Mouse (Mus musculus) midbrain, postnatal 0 days (tissue): ENCODE measurements around the gene Tubg2. TPM values are rescaled to one million over a fixed set of nuclear protein-coding genes. Genes with fewer than 3 reads are reported as not detected.

Experiments
- ATAC-seq: fragments of 200-750 bp; cut with Nextera tagmentation; 2 replicates; pipeline ENCODE4 v1.8.0; 2017; ENCODE audit warnings: moderate number of reproducible peaks, mild to moderate bottlenecking, moderate TSS enrichment, moderate library complexity; ENCODE audit not compliant: low FRiP score
- DNase-seq: peaks from one replicate; pipeline ENCODE4 v3.0.0-alpha.2; 2015; ENCODE audit warnings: low spot score
- H3K27ac ChIP-seq: fragments of 300-500 bp; sonication (generic); 2 replicates; pipeline ENCODE4 v1.5.1; 2014; ENCODE audit warnings: low read depth, mild to moderate bottlenecking, low read length, mixed read lengths
- H3K27me3 ChIP-seq: fragments of 300-500 bp; sonication (generic); 2 replicates; pipeline ENCODE4 v1.6.1; 2014; ENCODE audit warnings: low read length, control low read depth, mixed read lengths; ENCODE audit not compliant: insufficient read depth
- H3K36me3 ChIP-seq: fragments of 300-500 bp; sonication (generic); 2 replicates; pipeline ENCODE4 v1.6.1; 2014; ENCODE audit warnings: low read length, control low read depth, mixed read lengths; ENCODE audit not compliant: insufficient read depth
- H3K4me1 ChIP-seq: fragments of 300-500 bp; sonication (generic); 2 replicates; pipeline ENCODE4 v1.6.1; 2014; ENCODE audit warnings: mild to moderate bottlenecking, control low read depth, antibody characterized with exemption, low read length, mixed read lengths; ENCODE audit not compliant: insufficient read depth
- H3K4me2 ChIP-seq: fragments of 300-500 bp; sonication (generic); 2 replicates; pipeline ENCODE4 v1.6.1; 2014; ENCODE audit warnings: low read depth, mild to moderate bottlenecking, low read length, mixed read lengths; ENCODE audit not compliant: poor library complexity, severe bottlenecking
- H3K4me3 ChIP-seq: fragments of 300-500 bp; sonication (generic); 2 replicates; pipeline ENCODE4 v1.5.1; 2014; ENCODE audit warnings: low read depth, mild to moderate bottlenecking, low read length, moderate library complexity
- H3K9ac ChIP-seq: fragments of 300-500 bp; sonication (generic); replicated peaks from 2 replicates; pipeline ENCODE4 v1.6.1; 2014; ENCODE audit warnings: mild to moderate bottlenecking, low read length, moderate library complexity, mixed read lengths; ENCODE audit not compliant: poor library complexity, severe bottlenecking
- H3K9me3 ChIP-seq: fragments of 300-500 bp; sonication (generic); 2 replicates; pipeline ENCODE4 v1.6.1; 2016; ENCODE audit warnings: low read length, control low read depth
- CTCF ChIP-seq: IDR thresholded peaks from 2 replicates; pipeline ENCODE4 v1.5.1; 2016; ENCODE audit warnings: antibody characterized with exemption, mild to moderate bottlenecking
- WGBS: fragments of 180-500 bp; shearing (Covaris S2); extraction: QIAGEN DNeasy Blood & Tissue Kit; methylation state at CpG from one replicate; pipeline ENCODE4 v1.1.7; 2014; 5-methylcytosine and 5-hydroxymethylcytosine counted together
- polyA plus RNA-seq: library from polyadenylated mRNA; unstranded; fragments of >200 nt; fragmentation: Nextera tagmentation; extraction: Ambion mirVana; gene quantifications from 2 replicates; pipeline ENCODE4 v1.2.1, GENCODE M21; 2015
- total RNA-seq: library from RNA; depleted of rRNA; stranded (reverse); fragments of >200 nt; gene quantifications from 2 replicates; pipeline ENCODE4 v1.2.3, GENCODE M21; 2014

The Tubg2 gene
- total and polyA plus RNA-seq, 2 experiments from 2014 or later: 40.6 to 86.1 TPM

- Histone ChIP-seq H3K4me3 (peak overlapping the region; percentile 65), H3K9me3 (no peaks in the 10 kb centered on the region), H3K4me1 (peaks cover 23% of the 10 kb centered on the region), H3K9ac (0 out of 2 replicates have a peak overlapping the region, but pooled peaks have one; percentile 14), H3K4me2 (peak overlapping the region; percentile 91), H3K27me3 (peaks cover 42% of the 10 kb centered on the region), H3K27ac (no peak overlapping the region), H3K36me3 (peaks cover 26% of the 10 kb centered on the region)
- DNase-seq (no peak), ATAC-seq (no peak)
- no peak for TF ChIP-seq CTCF
- WGBS: 16% methylated on average over 17 of the region's 17 CpGs
Observed at GRCm38 (mm10) chr11:101169301-101170107, 13.8 kb downstream of the Tubg2 start.

GRCm38 (mm10) chr11:101170354-101170810 is 14.7 kb downstream of the Tubg2 start, which contains the start of gene Cntnap1:
Gene Cntnap1 (plus strand): TSS chr11:101170523.
- H3K4me1 ChIP-seq: peaks cover 27% of the 10 kb centered on the region
- DNase-seq: peak; percentile 37
- peak within 1 kb of the TSS; percentile 91 for H3K4me2 ChIP-seq
- peak within 1 kb of the TSS; percentile 64 for H3K9ac ChIP-seq
- H3K9me3 ChIP-seq: no peaks in the 10 kb centered on the region
- no peak for TF ChIP-seq CTCF
- H3K27me3 ChIP-seq: peaks cover 33% of the 10 kb centered on the region
- ATAC-seq: no peak
- H3K36me3 ChIP-seq: peaks cover 20% of the 10 kb centered on the region
- 0% methylated on average over 30 of the region's 35 CpGs for WGBS
- H3K27ac ChIP-seq: peak within 1 kb of the TSS; percentile 74
- H3K4me3 ChIP-seq: peak within 1 kb of the TSS; percentile 65

DNA sequence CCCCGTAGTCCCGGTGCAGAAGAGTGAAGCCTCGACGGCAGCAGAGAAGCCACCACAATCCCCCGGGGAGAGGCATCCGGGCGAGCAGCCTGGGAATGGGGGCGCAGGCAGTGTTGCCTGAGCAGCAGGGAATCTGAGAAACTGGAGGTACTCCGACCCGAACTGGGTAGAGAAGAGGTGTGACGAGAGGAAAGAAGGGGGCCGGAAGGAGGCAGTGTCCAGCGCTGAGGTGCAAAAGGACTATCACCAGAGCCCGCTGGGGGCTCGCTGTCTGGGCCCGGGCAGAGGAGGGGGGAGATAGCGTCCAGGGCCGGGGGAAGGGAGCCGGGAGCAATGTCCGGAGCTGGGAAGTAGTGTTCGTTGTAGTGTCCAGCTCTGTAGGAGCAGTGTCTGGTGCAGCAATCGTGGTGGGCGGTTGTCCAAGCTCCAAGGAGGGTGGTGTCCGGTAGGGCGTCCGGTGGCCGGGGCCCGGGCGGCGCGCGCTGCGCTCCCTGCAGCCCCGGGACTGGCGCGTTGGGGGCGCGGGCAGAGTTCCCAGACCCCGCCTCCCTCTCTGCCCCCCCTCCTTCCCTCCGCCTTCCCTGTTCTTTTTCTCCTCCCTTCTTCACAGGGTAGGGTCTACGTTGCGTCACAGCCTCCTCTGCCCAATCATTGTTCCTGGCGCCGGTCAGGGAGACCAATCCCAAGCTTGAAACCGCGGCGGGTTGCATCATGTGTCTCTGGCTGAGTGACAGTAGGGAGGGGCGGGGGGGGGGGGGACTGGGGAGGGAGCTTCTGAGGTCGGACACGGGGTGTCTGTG is 15.3 kb downstream of the Tubg2 start, which contains the start of gene Plekhh3:
Gene Plekhh3, minus strand, starts transcription at position 541 of the 800 bp plus-strand sequence.
- peaks cover 15% of the 10 kb centered on the region for H3K36me3 ChIP-seq
- H3K4me2 ChIP-seq: peak within 1 kb of the TSS; percentile 91
- H3K27ac ChIP-seq: peak within 1 kb of the TSS; percentile 74
- peak within 1 kb of the TSS; percentile 65 for H3K4me3 ChIP-seq
- H3K9ac ChIP-seq: peak within 1 kb of the TSS; percentile 64
- no peaks in the 10 kb centered on the region for H3K9me3 ChIP-seq
- H3K27me3 ChIP-seq: peaks cover 28% of the 10 kb centered on the region
- ATAC-seq (peak; percentile 95), DNase-seq (peak; percentile 99)
- under 1% methylated on average over 43 of the region's 50 CpGs for WGBS
- peaks cover 27% of the 10 kb centered on the region for H3K4me1 ChIP-seq
- peak; percentile 29 for TF ChIP-seq CTCF

- peaks cover 20% of the 10 kb centered on the region for H3K27me3 ChIP-seq
- peak overlapping the region; percentile 54 for H3K9ac ChIP-seq
- no peak for TF ChIP-seq CTCF
- peak; percentile 87 for DNase-seq
- peaks cover 9% of the 10 kb centered on the region for H3K36me3 ChIP-seq
- peak; percentile 42; the same call in 1 of the 2 replicates for ATAC-seq
- peak overlapping the region; percentile 81 for H3K4me2 ChIP-seq
- peak overlapping the region; percentile 65 for H3K4me3 ChIP-seq
- H3K4me1 ChIP-seq: peaks cover 27% of the 10 kb centered on the region
- peak overlapping the region; percentile 72 for H3K27ac ChIP-seq
- H3K9me3 ChIP-seq: no peaks in the 10 kb centered on the region
- under 1% methylated on average over 31 of the region's 31 CpGs for WGBS
Observed at GRCm38 (mm10) chr11:101171721-101172433, 16.2 kb downstream of the Tubg2 start.

DNA sequence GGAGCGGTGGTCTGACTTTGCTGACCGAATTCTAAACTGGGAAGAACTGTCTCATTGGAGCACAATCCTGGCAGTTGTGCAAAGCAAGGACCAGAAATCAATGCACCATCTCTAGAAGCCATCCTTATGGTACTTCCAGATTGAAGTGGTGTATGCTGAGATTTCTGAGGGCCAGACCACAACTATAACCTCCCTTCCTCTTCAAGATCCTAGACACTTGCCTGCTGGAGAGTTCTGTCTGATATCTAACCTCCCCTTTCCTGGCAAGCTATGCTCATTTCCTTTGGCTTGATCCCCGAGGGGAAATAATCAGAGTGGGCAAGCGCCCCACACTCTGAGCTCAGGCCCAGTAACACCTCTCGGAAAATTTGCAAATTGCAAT is 16.7 kb downstream of the Tubg2 start:
- 13% methylated on average over 5 of the region's 5 CpGs for WGBS
- no peak for ATAC-seq
- peaks cover 14% of the 10 kb centered on the region for H3K27me3 ChIP-seq

More for the DNA sequence above, 16.7 kb downstream of the Tubg2 start:
- Histone ChIP-seq H3K27ac (peak overlapping the region; percentile 72), H3K4me1 (peaks cover 27% of the 10 kb centered on the region), H3K9me3 (no peaks in the 10 kb centered on the region), H3K4me2 (peak overlapping the region; percentile 81), H3K36me3 (peaks cover 5% of the 10 kb centered on the region; the same call in 1 of the 2 replicates), H3K4me3 (peak overlapping the region; percentile 65), H3K9ac (peak overlapping the region; percentile 54)
- DNase-seq: no peak
- no peak for TF ChIP-seq CTCF
